Mouse (Mus musculus): ENCODE data around the gene Nrxn2.

GRCm38 (mm10) chr19:6472821-6473220 is 54.3 kb downstream of the Nrxn2 start:
- TF ChIP-seq CTCF (conservative IDR thresholded peaks at IDR 0.05; ENCODE audit: insufficient read depth, insufficient read length, low read depth, low read length), result no peak
- TF ChIP-seq POLR2A (IDR thresholded peaks at IDR 0.05; ENCODE audit: low read depth, low read length), result no peak
